Mouse (Mus musculus) WW6 (cell line): ENCODE measurements at regions not wholly inside any gene's neighbourhood (a gene's known extent, or its start where the extent isn't known, plus 50 kb on each side); places are given as distances from the start of the nearest gene placed in this dataset.

Experiments used
- DNase-seq: peaks from one replicate; pipeline ENCODE4 v3.0.0-alpha.2; 2013; ENCODE audit warnings: low read depth, low spot score

GRCm38 (mm10) chr14:91717521-91717920, 2173.0 kb downstream of the Pcdh9 start:
- peak; percentile 34 for DNase-seq
